Mouse (Mus musculus): ENCODE results near the gene Gm20388. TPM values are rescaled to one million over a fixed set of nuclear protein-coding genes. Genes with fewer than 3 reads are reported as not detected.

Gm20388 gene
- total RNA-seq, 2 experiments from 2014 or later = 4.4 to 7.8 TPM

DNA sequence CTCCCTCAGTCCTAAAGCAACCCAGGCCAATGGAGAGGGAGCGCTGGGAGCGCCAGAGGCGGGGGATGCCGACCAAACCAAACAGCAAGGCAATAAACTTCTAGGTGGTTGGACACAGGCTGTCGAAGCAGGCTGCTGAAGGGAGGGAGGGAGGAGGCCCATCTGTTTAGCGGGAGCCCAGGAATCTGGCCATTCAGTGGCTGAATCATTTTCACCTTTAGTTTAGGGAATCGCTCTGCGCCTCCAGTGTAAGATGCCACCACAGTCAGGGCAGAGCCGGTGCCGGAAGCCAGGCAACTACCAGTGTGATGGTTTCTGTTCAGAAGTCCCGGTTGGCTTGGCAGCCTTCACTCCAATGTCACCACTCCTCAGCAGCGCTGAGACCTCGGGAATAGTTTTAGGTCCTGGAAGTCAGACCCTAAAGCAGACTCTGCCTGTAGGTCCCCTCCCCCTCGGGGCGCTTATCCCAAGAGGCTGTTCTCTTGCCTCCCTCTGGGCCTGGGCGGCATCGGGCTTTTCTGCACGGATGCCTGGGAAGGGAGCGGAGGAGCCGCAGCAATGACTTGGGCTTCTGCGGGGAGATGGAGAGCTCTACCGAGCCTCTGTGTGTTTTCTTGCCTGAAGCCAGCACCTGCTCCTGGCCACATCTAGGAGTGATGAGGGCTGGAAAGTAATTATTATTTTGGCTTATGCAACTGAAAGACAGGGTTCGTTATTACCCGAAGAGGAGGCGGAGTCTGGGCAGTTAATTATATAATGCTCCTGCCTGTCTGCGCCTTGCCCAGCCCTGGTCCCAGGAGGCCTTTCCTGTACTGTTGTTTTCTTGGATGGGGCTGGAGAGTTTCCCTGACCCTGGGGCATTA lies 1821.1 kb downstream of the Gm20388 start:
- peak; percentile 62 to 78 for DNase-seq (ENCODE audit: low spot score in 2 of 2)

DNA sequence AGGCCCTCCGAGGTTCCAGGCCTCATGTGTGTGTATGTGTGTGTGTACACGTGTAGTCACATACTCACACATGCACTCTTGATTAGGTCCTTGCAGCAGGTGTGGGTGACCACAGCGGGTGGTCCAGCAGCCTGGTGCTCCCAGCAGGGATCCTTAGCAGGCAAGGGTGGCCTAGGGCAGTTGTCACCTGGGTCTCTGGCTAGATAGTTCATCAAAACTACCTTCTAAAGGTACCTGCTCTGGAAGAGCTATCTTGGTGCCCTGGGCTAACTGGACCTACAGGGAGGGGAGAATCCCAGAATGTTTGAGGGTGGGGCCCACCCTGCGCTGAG lies 1821.7 kb downstream of the Gm20388 start:
- DNase-seq (ENCODE audit: low spot score in 2 of 2) = no peak

DNA sequence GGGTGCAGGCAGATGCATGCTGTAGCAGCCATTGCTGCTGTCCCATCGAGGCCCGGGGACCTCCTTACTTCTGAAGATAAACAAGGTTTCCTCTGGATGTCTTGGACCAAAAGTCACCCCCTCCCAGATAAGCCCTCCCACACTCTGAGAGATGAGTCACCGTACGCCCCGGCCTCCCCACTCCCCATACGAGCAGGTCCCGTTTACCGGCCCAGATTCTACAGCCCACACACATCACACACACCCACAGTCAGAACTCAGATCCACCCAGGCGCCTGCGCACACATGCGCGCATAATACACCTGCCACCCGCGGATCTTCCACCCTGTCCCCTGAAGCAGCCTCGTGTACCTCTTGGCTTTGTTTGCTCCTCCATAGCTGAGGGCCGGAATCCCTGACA lies 1823.6 kb downstream of the Gm20388 start:
- peak; percentile 77 to 85 for DNase-seq (ENCODE audit: low spot score in 2 of 2)

DNA sequence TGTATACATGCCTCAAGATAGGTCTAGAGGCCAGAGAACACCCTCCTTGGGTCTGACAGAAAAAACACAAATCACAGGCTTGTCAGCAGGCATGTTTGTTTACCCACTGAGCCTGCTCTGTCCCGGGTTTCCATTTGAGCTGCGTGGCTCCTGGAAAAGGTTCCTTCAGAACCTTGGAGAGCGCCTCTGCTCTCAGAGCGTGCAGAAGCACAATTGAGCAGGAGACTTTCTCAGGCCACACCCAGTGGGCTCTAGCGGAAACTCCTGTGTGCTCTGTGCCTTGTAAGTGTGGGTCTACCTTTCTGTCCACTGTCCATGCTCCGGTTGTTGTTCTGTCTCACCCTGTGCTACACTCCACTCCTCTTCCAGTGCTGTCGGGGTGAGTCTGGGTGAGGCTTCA lies 1825.6 kb downstream of the Gm20388 start:
- DNase-seq (ENCODE audit: low spot score in 2 of 2) = no peak

DNA sequence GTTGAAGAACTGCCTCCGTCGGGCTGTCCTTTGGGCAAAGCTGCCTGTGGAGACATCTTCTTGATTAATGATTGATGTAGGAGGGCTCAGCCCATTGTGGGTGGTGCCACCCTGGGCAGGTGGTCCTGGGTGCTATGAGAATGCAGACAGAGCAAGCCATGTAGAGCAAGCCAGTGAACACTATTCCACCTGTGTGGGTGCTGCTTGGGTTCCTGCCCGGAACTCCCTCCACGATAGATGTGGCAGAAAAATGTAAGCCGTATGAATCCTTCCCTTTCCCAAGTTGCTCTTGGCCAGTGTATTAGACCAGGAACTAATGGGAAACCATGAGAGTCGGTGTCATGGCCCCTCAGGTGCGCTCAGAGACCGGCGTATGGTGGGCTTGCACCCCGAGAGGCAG lies 1830.1 kb downstream of the Gm20388 start:
- DNase-seq (ENCODE audit: low spot score in 2 of 2) = peak; percentile 55 to 56

DNA sequence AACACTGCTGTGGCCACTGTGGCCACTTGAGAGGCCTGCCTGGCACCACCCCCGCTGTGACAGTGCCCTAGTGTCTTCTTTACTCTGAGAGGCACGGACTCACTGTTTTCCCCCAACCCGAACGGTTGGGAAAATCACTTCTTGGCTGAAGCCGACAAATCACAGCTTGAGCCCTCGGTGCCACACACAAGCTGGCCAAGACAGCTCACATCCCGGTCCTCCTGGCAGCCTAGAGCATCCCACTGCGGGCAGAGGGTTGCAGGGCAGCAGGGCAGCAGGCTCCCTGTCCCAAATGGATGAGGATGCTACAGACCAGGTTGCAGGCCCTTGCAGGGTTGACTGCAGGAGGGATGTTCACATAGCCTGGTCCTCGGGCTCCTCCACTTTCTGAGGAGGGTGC lies 1838.9 kb downstream of the Gm20388 start:
- no peak for DNase-seq (ENCODE audit: low spot score in 2 of 2)

DNA sequence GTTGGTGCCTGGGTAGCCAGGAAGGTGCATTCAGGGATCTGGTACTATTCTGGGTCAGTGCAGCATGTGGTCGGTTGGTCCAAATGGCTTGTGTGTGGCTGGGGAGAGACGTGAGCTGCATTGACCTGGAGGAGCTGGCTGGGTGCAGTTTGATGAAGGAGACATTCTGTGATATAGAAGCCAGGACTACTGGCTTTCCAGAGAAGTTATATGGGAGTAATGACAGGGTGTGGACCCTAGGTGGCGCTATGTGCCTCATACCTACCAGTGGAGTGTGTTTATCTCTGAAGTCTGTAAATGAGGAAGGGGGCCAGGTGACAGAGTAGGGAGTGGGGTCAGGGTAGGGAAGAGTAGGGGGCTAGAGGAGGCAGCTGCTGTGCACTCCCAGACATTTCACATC lies 1839.9 kb downstream of the Gm20388 start:
- no peak for DNase-seq (ENCODE audit: low spot score in 2 of 2)

DNA sequence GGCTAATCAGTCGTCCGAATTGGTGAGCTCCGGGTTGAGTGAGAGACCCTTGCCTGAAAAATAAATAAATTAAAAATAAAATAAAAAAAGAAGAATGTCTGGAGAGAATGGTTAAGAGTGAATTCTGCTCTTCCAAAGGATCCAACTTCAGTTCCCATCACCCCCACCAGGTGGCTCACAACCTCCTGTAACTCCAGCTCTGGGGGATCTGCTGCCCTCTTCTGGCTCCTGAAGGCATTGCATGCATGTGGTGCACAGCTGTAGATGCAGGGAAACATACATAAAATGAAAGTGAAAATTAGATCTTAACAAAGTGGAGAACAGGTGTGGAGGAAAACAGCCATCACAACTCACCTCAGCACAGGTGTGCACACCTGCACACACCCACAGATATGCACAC lies 1840.8 kb downstream of the Gm20388 start:
- DNase-seq (ENCODE audit: low spot score in 2 of 2) = peak in 1 of 2 experiments; percentile 70

DNA sequence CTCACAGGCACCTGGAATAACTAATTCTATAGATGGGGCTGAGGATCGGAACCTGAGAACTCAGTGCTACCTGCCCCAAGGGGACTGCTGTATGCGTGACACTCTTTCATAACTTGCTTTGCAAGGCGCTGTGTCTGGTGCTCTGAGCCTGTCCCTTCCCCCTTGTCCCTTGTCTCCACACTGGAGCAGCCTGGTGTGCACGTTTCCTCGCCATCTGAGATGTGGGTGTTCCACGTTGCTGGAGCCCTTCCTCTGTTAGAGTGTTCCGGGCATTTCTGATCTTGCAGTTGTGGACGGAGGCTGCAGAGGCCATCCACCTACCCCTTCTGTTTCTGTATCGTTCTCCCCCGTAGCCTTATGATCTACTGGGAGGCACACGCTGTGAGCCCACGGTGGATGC lies 1847.8 kb downstream of the Gm20388 start:
- DNase-seq (ENCODE audit: low spot score in 2 of 2) = peak in 1 of 2 experiments; percentile 44

DNA sequence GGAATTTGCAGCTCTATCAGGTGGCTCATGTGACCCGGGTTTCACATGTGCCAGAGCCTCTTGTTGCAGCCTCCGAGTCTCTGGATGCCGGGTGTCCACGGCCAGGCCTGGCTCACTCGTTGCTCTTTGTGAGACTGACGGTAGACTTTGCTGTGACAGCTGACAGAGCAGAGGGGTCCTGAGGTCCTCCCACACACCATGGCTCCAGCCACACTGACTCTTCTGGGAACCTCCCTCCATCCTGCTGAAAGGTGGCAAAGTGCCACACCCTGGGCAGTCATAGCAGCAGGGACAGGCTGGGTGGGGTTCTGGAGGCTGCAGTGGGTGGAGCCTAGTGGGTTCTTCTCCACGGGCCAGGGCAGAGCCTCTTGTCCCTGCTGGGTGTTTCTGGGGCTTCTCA lies 1849.8 kb downstream of the Gm20388 start:
- DNase-seq (ENCODE audit: low spot score in 2 of 2) = no peak

DNA sequence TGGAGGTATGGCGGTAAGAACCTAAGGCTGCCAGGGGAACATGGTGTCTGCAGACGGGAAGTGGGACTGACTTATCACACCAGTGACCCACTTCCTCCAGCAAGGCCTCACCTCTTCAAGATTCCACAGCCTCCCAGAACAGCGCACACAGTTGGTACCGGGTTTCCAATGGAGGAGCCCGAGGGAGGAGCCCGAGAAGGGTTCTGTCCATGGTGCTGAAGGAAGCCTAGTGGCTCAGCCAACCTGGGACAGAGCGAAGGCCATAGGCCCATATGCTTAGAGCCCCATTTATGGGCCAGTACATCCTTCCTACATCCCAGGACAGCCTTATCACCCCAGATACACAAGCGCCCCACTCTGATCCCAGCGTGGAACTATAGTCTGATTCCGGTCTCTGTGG lies 1850.8 kb downstream of the Gm20388 start:
- no peak for DNase-seq (ENCODE audit: low spot score in 2 of 2)

DNA sequence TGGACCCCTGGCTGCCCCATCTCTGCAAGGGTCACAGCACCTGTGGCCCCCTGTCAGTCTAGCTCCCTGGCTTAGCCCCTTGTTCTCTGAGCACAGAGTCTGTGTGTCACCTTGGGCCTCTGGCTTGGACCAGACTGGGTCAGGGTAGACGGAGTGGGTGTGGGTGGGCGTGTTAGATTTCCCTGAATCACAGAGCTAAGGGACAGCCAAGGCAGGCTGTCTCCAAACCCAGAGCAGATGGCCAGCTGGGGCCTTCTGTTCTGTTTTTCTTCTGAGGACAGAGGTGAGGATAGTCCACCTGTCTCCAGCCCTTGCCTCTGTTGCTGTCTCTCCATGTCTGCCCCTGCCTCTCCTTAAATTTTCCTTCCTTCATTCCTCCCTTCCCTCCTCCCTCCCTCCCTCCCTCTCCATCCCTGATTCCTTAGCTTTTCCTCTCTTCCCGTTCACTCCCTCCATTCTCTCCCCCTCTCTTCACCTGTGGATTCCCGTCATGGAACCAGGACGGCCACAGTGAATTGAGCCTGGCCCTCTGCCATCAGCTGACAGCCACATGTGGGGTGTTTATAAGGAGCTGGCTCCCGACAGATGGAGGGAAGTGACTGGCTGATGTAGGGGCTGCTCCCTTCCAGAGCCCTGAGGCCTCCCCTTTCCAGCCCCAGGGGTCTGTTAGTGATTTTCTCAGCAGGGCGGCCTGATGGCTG lies 1852.5 kb downstream of the Gm20388 start:
- peak in 1 of 2 experiments; percentile 42 for DNase-seq (ENCODE audit: low spot score in 2 of 2)

DNA sequence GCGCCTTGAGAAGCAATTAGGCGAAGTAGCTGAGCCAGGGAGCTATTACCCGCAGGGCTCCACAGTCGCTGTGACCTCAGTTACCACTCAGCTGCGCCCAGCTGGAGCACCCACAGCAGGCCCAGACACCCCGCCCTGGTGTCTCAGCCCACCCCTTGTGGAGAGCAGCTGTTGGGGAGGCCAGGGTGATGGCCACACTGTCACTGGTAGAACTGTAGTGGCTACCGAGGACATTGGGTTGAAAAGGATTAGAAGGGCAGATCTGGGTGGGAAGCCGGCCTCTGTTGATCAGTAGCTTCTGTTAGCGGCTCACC lies 1853.0 kb downstream of the Gm20388 start:
- no peak for DNase-seq (ENCODE audit: low spot score in 2 of 2)

DNA sequence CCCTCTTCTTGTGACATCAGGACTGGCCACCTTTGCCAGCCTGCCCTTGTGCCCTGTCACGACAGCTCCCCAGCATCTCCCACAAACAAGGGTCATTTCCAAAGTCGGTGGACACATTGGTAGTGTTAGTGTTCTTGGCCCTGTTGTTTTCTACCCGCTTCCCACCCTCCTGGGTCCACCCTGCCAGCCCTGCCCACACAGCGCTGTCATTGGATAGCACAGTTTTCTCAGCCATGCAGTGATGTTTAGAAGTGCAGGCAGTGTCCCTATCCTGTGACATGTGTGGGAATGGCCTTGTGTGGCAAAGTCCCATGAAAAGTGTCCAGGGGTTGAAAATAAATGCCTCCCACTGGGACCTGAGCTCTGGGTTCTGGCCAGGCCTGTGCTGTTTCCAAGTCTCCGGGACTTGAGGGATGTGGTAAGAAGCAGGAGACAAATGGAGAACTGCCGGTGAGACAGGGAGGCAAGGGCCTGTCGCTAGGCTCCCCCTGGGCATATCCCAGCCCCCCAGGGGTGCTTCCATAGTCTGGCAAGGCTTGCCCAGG lies 1855.0 kb downstream of the Gm20388 start:
- DNase-seq (ENCODE audit: low spot score in 2 of 2) = peak in 1 of 2 experiments; percentile 43

DNA sequence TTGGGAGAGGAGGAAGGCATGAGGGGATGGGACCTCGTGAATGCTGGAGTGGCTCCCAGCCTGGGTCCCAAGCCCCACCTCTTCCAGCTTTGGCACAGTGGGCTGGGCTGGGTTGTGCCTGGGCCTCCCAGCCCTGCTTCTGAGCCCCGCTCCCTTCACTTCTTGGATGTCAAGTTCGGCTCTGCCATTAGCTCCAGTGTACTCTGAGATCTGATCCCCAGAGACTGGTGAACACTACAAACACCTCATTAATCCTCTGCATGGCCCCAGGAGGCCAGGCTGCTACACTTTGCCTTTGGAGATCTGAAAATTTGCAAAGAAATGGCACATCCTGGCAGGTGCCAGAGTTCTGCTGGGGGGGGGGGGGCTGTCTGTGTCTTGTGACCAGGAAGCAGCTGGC lies 1858.5 kb downstream of the Gm20388 start:
- no peak for DNase-seq (ENCODE audit: low spot score in 2 of 2)

DNA sequence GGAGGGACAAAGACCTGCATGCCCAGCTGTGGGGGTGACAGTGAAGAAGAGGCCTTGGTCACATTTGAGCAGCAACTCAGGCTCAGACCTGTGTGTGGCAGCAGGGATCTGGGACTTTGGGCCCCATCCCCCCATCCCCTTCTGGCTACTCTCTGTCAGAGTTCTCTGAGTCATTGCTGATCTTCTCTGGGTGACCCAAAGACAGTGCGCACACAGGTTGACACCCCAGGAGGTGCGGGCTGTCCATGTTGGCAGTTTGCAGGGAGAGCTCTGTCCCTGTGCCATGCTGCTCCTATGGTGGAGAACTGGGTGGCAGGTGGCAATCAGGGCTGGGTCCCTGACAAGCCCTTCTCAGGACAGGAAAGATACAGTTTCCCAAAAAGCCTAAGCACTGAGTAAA lies 1859.0 kb downstream of the Gm20388 start:
- no peak for DNase-seq (ENCODE audit: low spot score in 2 of 2)

DNA sequence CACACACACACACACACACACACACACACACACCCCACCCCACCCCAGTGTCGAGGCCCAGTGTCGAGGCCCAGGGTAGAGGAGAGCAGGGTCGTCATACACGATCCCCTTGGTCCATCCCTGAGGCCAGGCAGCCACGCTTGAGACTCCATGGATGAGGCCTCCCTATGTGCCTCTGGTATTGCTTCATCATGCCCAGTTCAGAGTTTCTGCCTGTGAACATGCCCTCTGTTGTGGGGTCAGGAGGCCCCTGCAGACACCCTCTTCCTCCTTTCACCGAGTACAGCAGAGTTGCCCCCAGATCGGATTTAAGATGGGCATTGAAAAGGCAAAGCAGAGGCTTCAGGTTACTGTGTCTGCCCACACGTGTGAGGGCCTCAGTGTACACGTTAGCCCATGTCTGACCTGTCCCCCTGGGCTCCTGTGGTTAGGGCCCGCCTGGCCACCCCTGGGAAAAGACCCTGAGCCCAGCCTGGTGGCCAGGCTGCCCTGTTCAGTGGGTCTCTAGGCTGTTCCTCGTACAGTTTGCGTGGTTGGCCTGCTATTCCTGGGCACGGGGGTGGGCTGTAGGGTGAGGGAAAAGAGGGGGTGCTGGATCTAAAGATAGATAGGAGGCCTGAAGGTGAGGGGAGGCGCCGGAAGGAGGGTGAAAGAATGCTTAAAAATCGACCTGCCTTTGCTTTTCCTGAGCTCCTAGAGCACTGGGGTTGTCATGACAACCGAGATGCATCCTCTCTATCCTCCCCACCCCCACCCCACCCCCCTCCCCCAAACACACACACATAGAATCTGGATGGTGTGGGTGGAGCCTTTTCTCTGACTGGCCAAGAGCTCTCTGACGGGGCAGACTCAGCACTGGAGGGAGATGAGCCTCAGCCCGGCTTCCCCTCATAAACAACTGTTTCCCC lies 1860.5 kb downstream of the Gm20388 start:
- no peak for DNase-seq (ENCODE audit: low spot score in 2 of 2)

DNA sequence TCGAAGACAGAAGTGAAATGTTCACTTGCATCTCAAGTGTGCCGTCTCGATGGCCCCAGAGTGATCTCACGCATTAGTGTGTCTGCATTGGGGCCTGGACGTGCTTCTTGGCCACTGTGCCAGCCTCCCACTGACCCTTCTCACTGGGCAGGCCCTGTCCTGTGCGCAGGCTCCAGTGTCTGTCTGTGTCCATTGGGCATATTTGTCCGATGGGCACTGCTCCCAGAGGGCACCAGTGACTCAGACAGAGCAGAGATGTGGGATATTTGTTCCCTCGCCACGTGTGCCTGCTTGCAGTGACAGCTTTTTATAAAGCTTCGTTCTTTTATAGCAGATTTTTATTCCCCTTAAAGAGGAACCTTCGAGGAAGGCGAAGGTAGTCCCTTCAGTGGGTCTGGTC lies 1863.2 kb downstream of the Gm20388 start:
- DNase-seq (ENCODE audit: low spot score in 2 of 2) = no peak

DNA sequence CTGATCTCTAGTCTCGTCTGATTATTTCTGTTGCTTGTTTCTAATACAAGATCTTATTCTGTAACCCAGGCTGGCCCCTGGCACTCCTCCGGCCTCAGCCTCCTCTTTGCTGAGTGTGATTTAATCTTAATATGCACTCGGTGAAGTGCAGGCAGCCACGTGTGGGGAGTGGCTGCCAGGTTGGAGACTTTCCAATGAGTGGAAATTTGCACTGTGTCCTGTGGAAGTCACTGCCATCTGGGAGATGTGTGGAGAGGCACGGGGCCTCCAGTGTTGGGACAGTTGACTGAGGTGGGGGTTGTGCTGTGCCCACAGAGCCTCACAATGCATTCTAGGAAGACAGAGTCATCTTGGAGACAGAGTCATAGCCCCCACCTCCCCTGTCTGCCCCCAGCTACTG lies 1871.9 kb downstream of the Gm20388 start:
- no peak for DNase-seq (ENCODE audit: low spot score in 2 of 2)

DNA sequence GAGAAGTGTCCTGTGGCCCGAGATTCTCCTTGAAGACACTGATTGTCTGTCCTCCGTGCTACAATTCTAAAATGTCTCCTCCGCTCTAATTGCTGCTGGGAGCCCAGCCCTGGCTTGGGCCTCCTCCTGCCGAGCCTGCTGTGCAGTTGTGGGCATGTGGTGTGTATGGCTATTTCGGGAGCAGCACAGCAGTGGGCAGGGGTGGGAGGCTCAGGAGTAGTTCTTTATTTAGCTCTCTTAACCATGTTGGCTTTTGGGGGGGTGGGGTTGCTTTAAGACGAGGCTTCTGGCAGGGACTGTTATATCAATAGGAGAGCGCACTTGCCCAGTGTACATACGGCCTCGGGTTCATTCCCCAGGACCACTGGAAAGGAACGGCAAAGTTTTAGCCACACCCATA lies 1875.9 kb downstream of the Gm20388 start:
- DNase-seq (ENCODE audit: low spot score in 2 of 2) = peak; percentile 64 to 80

DNA sequence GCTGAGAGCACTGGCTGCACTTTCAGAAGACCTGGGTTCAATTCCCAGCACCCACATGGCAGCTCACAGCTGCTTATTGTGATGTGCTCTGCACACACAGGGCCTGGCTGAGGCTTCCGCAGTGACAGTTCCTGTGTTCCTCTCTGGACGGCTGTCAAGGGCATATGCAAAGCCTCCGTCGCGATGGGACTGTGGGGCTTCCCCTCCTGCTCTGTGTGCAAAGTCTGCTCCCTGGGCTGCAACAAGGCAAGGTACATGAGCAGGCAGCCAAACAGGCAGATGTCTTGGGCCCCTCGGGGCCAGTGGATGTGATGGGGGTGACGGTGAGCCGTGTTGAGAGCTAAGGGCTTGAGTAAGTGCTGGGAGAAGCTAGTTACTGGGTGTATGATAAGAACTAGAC lies 1878.1 kb downstream of the Gm20388 start:
- no peak for DNase-seq (ENCODE audit: low spot score in 2 of 2)

DNA sequence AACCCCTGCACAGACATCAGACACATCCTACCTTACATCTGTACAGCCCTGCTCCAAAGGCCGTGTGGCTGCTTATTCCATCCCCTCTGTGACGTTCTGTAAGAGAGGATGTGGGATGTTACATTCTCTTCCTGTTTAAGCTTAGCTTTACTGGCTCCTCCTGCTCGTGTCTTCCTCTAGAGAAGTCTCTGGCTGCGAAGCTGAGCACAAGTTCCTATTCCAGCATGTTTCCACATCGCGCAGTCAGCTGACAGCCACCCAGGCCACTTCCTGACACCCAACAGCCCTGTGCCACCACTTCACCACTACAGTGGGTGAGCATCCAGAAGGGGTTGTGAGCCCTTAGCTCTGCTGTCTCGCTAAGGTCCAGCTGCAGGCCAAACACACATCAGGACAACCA lies 1881.5 kb downstream of the Gm20388 start:
- no peak for DNase-seq (ENCODE audit: low spot score in 2 of 2)
